Mouse (Mus musculus): ENCODE results near the gene Hist2h3c2. TPM values are rescaled to one million over a fixed set of nuclear protein-coding genes. Genes with fewer than 3 reads are reported as not detected.
A peak's percentile ranks its signal among the peaks of the same experiment; 100 is the strongest.
"Not testable (repeated sequence)": the region's sequence is repeated elsewhere in the genome, so short reads cannot be mapped to it uniquely, and the experiment has no call there.

Gene Hist2h3c2
- total and polyA plus RNA-seq, 2 experiments from 2014 or later: 0.84 to 90.8 TPM

- 28% methylated on average over 15 of the region's 15 CpGs for WGBS
- no peak for DNase-seq
- ATAC-seq: no peak
- Histone ChIP-seq H3K9ac (no peak overlapping the region), H3K4me2 (ENCODE audit: low read depth) (no peak overlapping the region), H3K27ac (ENCODE audit: low read depth, low read length) (no peak overlapping the region), H3K27me3 (ENCODE audit: insufficient read depth, low read length) (no peaks in the 10 kb centered on the region), H3K9me3 (ENCODE audit: low read length) (no peaks in the 10 kb centered on the region), H3K4me1 (ENCODE audit: insufficient read depth) (no peaks in the 10 kb centered on the region), H3K36me3 (ENCODE audit: insufficient read depth) (no peaks in the 10 kb centered on the region), H3K4me3 (ENCODE audit: low read depth, low read length) (no peak overlapping the region)
- peak; percentile 15; the same call in 1 of the 2 replicates for TF ChIP-seq CTCF (IDR thresholded peaks at IDR 0.05; ENCODE audit: low read depth)
Measured at GRCm38 (mm10) chr3:96209242-96209641, 29.7 kb downstream of the Hist2h3c2 start.

- peak; percentile 29 for TF ChIP-seq CTCF (IDR thresholded peaks at IDR 0.05; ENCODE audit: low read depth)
- 87% methylated on average over 3 of the region's 3 CpGs for WGBS
- no peak for ATAC-seq
Measured at GRCm38 (mm10) chr3:96207819-96208218, 31.1 kb downstream of the Hist2h3c2 start.

GRCm38 (mm10) chr3:96199731-96200130 is 39.2 kb downstream of the Hist2h3c2 start:
- H3K27ac ChIP-seq (ENCODE audit: low read depth, low read length): no peak overlapping the region
- H3K4me1 ChIP-seq (ENCODE audit: insufficient read depth): peaks cover 4% of the 10 kb centered on the region
- 0 out of 2 replicates have a peak, but pooled peaks cover 1% of the 10 kb centered on the region for H3K36me3 ChIP-seq (ENCODE audit: insufficient read depth)
- H3K4me2 ChIP-seq (ENCODE audit: low read depth): no peak overlapping the region
- no peak overlapping the region for H3K4me3 ChIP-seq (ENCODE audit: low read depth, low read length)
- no peaks in the 10 kb centered on the region for H3K9me3 ChIP-seq (ENCODE audit: low read length)
- 70% methylated on average over 2 of the region's 2 CpGs for WGBS
- H3K27me3 ChIP-seq (ENCODE audit: insufficient read depth, low read length): no peaks in the 10 kb centered on the region
- ATAC-seq (no peak), DNase-seq (no peak)
- H3K9ac ChIP-seq: no peak overlapping the region
- TF ChIP-seq CTCF (IDR thresholded peaks at IDR 0.05; ENCODE audit: low read depth): no peak

More at GRCm38 (mm10) chr3:96207819-96208218, 31.1 kb downstream of the Hist2h3c2 start:
- H3K36me3 ChIP-seq (ENCODE audit: insufficient read depth): no peaks in the 10 kb centered on the region
- H3K9me3 ChIP-seq (ENCODE audit: low read length): no peaks in the 10 kb centered on the region
- no peak for DNase-seq
- no peak overlapping the region for H3K4me3 ChIP-seq (ENCODE audit: low read depth, low read length)
- H3K4me2 ChIP-seq (ENCODE audit: low read depth): no peak overlapping the region
- no peaks in the 10 kb centered on the region for H3K4me1 ChIP-seq (ENCODE audit: insufficient read depth)
- no peak overlapping the region for H3K27ac ChIP-seq (ENCODE audit: low read depth, low read length)
- H3K27me3 ChIP-seq (ENCODE audit: insufficient read depth, low read length): no peaks in the 10 kb centered on the region
- H3K9ac ChIP-seq: no peak overlapping the region

- ATAC-seq; H3K9me3 ChIP-seq (ENCODE audit: low read length); DNase-seq; H3K4me3 ChIP-seq (ENCODE audit: low read depth, low read length); H3K9ac ChIP-seq; H3K27ac ChIP-seq (ENCODE audit: low read depth, low read length); H3K4me1 ChIP-seq (ENCODE audit: insufficient read depth); H3K27me3 ChIP-seq (ENCODE audit: insufficient read depth, low read length): not testable (repeated sequence)
- peaks cover 11% of the 10 kb centered on the region for H3K36me3 ChIP-seq (ENCODE audit: insufficient read depth)
- peak overlapping the region; percentile 91 for H3K4me2 ChIP-seq (ENCODE audit: low read depth)
- WGBS: 32% methylated on average over 7 of the region's 8 CpGs
Measured at GRCm38 (mm10) chr3:96198601-96199251, 40.2 kb downstream of the Hist2h3c2 start.

GRCm38 (mm10) chr3:96198181-96198580 is 40.7 kb downstream of the Hist2h3c2 start:
- DNase-seq: no peak
- peak overlapping the region; percentile 97 for H3K27ac ChIP-seq (ENCODE audit: low read depth, low read length)

GRCm38 (mm10) chr3:96197129-96197749 is 41.7 kb downstream of the Hist2h3c2 start:
- Histone ChIP-seq H3K4me1 (ENCODE audit: insufficient read depth) (peaks cover 4% of the 10 kb centered on the region), H3K27me3 (ENCODE audit: insufficient read depth, low read length) (no peaks in the 10 kb centered on the region), H3K4me2 (ENCODE audit: low read depth) (peak overlapping the region; percentile 91), H3K36me3 (ENCODE audit: insufficient read depth) (peaks cover 24% of the 10 kb centered on the region), H3K9me3 (ENCODE audit: low read length) (no peaks in the 10 kb centered on the region), H3K4me3 (ENCODE audit: low read depth, low read length) (peak overlapping the region; percentile 56), H3K9ac (peak overlapping the region; percentile 84), H3K27ac (ENCODE audit: low read depth, low read length) (peak overlapping the region; percentile 97)
- ATAC-seq (peak; percentile 95), DNase-seq (peak; percentile 96)
- under 1% methylated on average over 50 of the region's 50 CpGs for WGBS
- TF ChIP-seq CTCF (IDR thresholded peaks at IDR 0.05; ENCODE audit: low read depth): peak; percentile 50; the same call in 1 of the 2 replicates

More at GRCm38 (mm10) chr3:96198181-96198580, 40.7 kb downstream of the Hist2h3c2 start:
- peak overlapping the region; percentile 84 for H3K9ac ChIP-seq
- peak overlapping the region; percentile 56 for H3K4me3 ChIP-seq (ENCODE audit: low read depth, low read length)
- H3K27me3 ChIP-seq (ENCODE audit: insufficient read depth, low read length): no peaks in the 10 kb centered on the region
- peaks cover 17% of the 10 kb centered on the region for H3K36me3 ChIP-seq (ENCODE audit: insufficient read depth)
- H3K4me2 ChIP-seq (ENCODE audit: low read depth): peak overlapping the region; percentile 91
- WGBS: 3% methylated on average over 6 of the region's 6 CpGs
- ATAC-seq: no peak
- peaks cover 4% of the 10 kb centered on the region for H3K4me1 ChIP-seq (ENCODE audit: insufficient read depth)
- TF ChIP-seq CTCF (IDR thresholded peaks at IDR 0.05; ENCODE audit: low read depth): no peak
- H3K9me3 ChIP-seq (ENCODE audit: low read length): no peaks in the 10 kb centered on the region
